Mouse (Mus musculus) hindbrain, embryonic 11.5 days (tissue): ENCODE results near the gene En1. TPM values are rescaled to one million over a fixed set of nuclear protein-coding genes. Genes with fewer than 3 reads are reported as not detected.
A peak's percentile ranks its signal among the peaks of the same experiment; 100 is the strongest.

Experiments used
- ATAC-seq: fragments of 200-750 bp; cut with Nextera tagmentation; 2 replicates; pipeline ENCODE4 v1.8.0; 2017; ENCODE audit warnings: mild to moderate bottlenecking, moderate TSS enrichment, moderate library complexity; ENCODE audit not compliant: low FRiP score
- DNase-seq: peaks from one replicate; pipeline ENCODE4 v3.0.0-alpha.2; 2015; ENCODE audit warnings: low spot score
- H3K27ac ChIP-seq: fragments of 300-500 bp; sonication (generic); 2 replicates; pipeline ENCODE4 v1.5.1; 2014; ENCODE audit warnings: mild to moderate bottlenecking, low read depth, low read length
- H3K27me3 ChIP-seq: fragments of 300-500 bp; sonication (generic); 2 replicates; pipeline ENCODE4 v1.6.1; 2014; ENCODE audit warnings: mild to moderate bottlenecking, low read length, moderate library complexity, mixed read lengths; ENCODE audit not compliant: control insufficient read depth, insufficient read depth
- H3K36me3 ChIP-seq: fragments of 300-500 bp; sonication (generic); 2 replicates; pipeline ENCODE4 v1.6.1; 2014; ENCODE audit warnings: mild to moderate bottlenecking, low read length, moderate library complexity, mixed read lengths; ENCODE audit not compliant: control insufficient read depth, insufficient read depth
- H3K4me1 ChIP-seq: fragments of 300-500 bp; sonication (generic); replicated peaks from 2 replicates; pipeline ENCODE4 v1.6.1; 2014; ENCODE audit warnings: low read length, mixed read lengths; ENCODE audit not compliant: control insufficient read depth, insufficient read depth
- H3K4me2 ChIP-seq: fragments of 300-500 bp; sonication (generic); replicated peaks from 2 replicates; pipeline ENCODE4 v1.6.1; 2014; ENCODE audit warnings: mild to moderate bottlenecking, low read depth, low read length
- H3K4me3 ChIP-seq: fragments of 300-500 bp; sonication (generic); 2 replicates; pipeline ENCODE4 v1.5.1; 2014; ENCODE audit warnings: low read depth, low read length
- H3K9ac ChIP-seq: fragments of 300-500 bp; sonication (generic); 2 replicates; pipeline ENCODE4 v1.6.1; 2014; ENCODE audit warnings: low read depth, low read length
- H3K9me3 ChIP-seq: fragments of 300-500 bp; sonication (generic); 2 replicates; pipeline ENCODE4 v1.6.1; 2016; ENCODE audit warnings: low read length; ENCODE audit not compliant: control insufficient read depth
- WGBS: fragments of 180-500 bp; shearing (Covaris S2); extraction: QIAGEN DNeasy Blood & Tissue Kit; methylation state at CpG from one replicate; pipeline ENCODE4 v1.1.7; 2014; 5-methylcytosine and 5-hydroxymethylcytosine counted together
- polyA plus RNA-seq: library from polyadenylated mRNA; unstranded; fragments of >200 nt; fragmentation: Nextera tagmentation; extraction: Ambion mirVana; gene quantifications from 2 replicates; pipeline ENCODE4 v1.2.1, GENCODE M21; 2014

En1 gene
- polyA plus RNA-seq, 1 experiment from 2014 or later, result 6.9 TPM

DNA sequence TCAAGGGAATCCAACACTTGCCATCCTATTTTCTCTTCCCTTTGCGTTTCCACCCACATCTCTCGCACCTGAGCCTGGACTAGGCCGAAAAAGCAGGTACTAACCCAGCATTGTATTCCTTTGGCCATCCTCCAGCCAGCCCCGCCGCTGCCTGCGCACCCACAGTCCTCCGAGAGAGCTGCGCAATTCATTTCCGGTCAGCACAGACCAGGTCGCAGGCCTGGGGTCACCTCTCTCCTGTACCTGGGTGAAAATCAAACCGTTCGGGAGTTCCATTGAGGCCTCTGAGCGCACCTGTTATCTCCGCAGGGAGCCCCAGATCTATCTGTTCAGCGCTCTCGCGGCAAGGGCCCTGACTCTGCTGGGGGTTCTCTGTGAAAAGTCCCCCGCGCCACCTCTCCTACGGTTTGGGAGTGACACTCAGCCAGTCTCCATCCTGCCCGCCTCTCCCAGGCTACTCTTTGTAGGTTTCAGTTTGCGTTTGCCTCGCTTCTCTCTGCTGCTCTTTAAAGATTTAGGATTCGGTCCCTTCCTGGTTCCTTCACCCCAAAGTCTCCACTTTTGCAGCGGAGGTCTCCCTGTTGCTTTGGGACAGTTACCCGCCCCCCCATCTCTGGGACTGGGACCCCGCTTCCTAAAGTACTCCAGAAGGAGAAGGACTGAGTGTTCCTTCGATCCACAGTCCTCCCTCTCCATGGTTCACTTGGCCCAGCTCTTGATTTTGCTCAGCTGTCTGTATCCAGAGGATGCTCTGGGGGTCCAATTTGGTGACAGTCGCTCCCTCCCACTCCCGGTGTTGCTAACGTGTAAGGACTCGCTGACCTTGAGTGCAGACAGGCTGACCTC is 11.5 kb downstream of the En1 start:
- Histone ChIP-seq H3K4me2 (peak overlapping the region; percentile 17; the same call in 1 of the 2 replicates), H3K9ac (no peak overlapping the region), H3K36me3 (no peaks in the 10 kb centered on the region), H3K27me3 (peaks cover 96% of the 10 kb centered on the region), H3K4me3 (no peak overlapping the region; the same call in 1 of the 2 replicates), H3K27ac (no peak overlapping the region), H3K9me3 (no peaks in the 10 kb centered on the region), H3K4me1 (peaks cover 2% of the 10 kb centered on the region; the same call in 1 of the 2 replicates)
- DNase-seq (peak; percentile 51), ATAC-seq (no peak)
- WGBS, result 2% methylated on average over 32 of the region's 32 CpGs

- Histone ChIP-seq H3K9me3 (no peaks in the 10 kb centered on the region), H3K27ac (no peak overlapping the region), H3K36me3 (no peaks in the 10 kb centered on the region), H3K27me3 (peaks cover 89% of the 10 kb centered on the region), H3K9ac (no peak overlapping the region), H3K4me1 (peaks cover 2% of the 10 kb centered on the region; the same call in 1 of the 2 replicates), H3K4me2 (no peak overlapping the region), H3K4me3 (no peak overlapping the region)
- under 1% methylated on average over 30 of the region's 30 CpGs for WGBS
- peak; percentile 46 for DNase-seq
- ATAC-seq, result no peak; the same call in 1 of the 2 replicates
These were observed 12.3 kb downstream of the En1 start for GRCm38 (mm10) chr1:120614307-120615100.

DNA sequence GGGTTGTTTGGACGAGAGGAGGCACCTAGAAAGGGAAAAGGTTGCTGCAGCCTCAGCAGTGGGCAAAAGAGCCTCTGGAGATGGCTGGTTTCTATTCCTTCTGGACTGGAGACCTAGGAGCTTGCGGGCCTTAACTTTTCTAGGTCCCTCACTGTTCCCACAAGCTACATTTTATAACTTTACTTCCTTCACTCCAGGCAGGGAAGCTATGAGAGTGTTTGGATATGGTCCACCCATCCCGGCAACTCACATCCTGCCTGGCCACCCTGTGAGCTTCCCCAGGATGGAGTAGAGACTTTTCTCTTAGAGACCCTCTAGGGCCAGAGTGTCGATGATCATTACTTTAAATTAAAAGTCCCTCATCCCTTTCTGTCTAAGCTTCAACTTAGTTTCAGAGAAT is 13.3 kb downstream of the En1 start:
- no peak overlapping the region for H3K4me3 ChIP-seq
- H3K4me1 ChIP-seq, result peaks cover 2% of the 10 kb centered on the region; the same call in 1 of the 2 replicates
- DNase-seq (no peak), ATAC-seq (no peak)
- peaks cover 81% of the 10 kb centered on the region for H3K27me3 ChIP-seq
- H3K9me3 ChIP-seq, result no peaks in the 10 kb centered on the region
- H3K36me3 ChIP-seq, result no peaks in the 10 kb centered on the region
- no peak overlapping the region for H3K4me2 ChIP-seq
- H3K9ac ChIP-seq, result no peak overlapping the region
- H3K27ac ChIP-seq, result no peak overlapping the region
- 2% methylated on average over 4 of the region's 4 CpGs for WGBS

DNA sequence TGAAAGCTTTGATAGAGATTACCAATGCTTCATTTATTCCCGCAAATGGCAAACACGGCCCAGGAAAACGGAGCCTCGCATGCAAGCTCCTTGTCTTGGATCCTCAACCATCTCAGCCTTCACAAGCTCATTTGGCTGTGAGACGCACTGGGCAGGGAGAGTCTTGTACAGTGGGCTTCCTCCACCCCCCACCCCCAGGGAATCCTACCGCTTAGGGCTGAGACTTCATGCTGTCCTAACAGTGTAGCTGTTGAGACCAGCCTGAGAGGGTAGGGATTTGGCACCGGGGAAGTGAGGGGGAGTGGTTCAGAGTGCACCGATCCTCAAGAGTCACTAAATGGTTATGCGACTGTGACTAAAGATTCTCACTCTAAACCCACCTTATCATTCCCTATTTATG is 13.7 kb downstream of the En1 start:
- peaks cover 77% of the 10 kb centered on the region for H3K27me3 ChIP-seq
- H3K36me3 ChIP-seq, result no peaks in the 10 kb centered on the region
- no peak overlapping the region for H3K27ac ChIP-seq
- no peak overlapping the region for H3K4me3 ChIP-seq
- peaks cover 2% of the 10 kb centered on the region; the same call in 1 of the 2 replicates for H3K4me1 ChIP-seq
- DNase-seq, result peak; percentile 42
- WGBS, result 1% methylated on average over 9 of the region's 9 CpGs
- no peak overlapping the region for H3K9ac ChIP-seq
- no peak for ATAC-seq
- H3K4me2 ChIP-seq, result no peak overlapping the region
- H3K9me3 ChIP-seq, result no peaks in the 10 kb centered on the region

DNA sequence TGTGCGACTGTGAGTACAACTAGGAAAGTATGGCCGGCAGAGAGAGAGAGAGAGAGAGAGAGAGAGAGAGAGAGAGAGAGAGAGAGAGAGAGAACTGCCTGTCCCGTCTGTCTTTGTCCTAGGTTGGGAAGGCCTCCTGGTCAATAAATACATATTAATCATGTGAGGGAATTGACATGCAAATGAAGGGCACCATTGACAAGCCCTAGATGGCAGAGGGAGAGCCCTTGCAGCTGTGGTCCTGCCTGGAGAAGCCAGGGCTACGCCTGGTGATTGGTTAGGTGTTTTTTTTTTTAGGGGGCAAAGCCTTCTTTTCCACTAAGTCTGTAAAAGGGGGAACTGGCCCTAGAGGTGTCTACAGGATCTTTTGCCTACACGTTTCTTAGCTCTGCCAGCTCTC is 19.2 kb downstream of the En1 start:
- 16% methylated on average over 4 of the region's 5 CpGs for WGBS
- Histone ChIP-seq H3K9me3 (no peaks in the 10 kb centered on the region), H3K9ac (no peak overlapping the region), H3K36me3 (no peaks in the 10 kb centered on the region), H3K27ac (no peak overlapping the region), H3K27me3 (peaks cover 24% of the 10 kb centered on the region), H3K4me2 (no peak overlapping the region), H3K4me1 (no peaks in the 10 kb centered on the region), H3K4me3 (no peak overlapping the region)
- peak; percentile 86 for ATAC-seq
- peak; percentile 36 for DNase-seq

GRCm38 (mm10) chr1:120626930-120627621 is 24.9 kb downstream of the En1 start:
- Histone ChIP-seq H3K27ac (no peak overlapping the region), H3K9me3 (no peaks in the 10 kb centered on the region), H3K4me2 (no peak overlapping the region), H3K36me3 (no peaks in the 10 kb centered on the region), H3K27me3 (no peaks in the 10 kb centered on the region; the same call in 1 of the 2 replicates), H3K9ac (no peak overlapping the region), H3K4me1 (no peaks in the 10 kb centered on the region), H3K4me3 (no peak overlapping the region)
- ATAC-seq (no peak; the same call in 1 of the 2 replicates), DNase-seq (no peak)
- WGBS, result 50% methylated on average over 11 of the region's 11 CpGs

DNA sequence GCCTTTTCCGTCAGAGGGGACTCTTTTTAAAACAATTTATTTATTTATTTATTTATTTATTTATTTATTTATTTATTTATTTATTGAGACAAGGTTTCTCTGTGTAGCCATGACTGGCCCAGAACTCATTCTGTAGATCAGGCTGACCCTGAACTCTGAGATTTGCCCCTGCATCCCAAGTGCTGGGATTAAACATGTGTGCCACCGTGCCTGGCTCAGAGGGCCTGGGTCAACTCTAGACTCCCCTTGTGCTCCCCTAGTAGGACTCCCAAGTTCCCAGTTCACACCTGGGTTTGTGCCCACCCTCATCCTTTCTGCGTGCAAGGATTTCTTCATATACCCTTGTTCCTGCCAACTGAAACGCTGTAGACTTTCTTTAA is 25.4 kb downstream of the En1 start:
- Histone ChIP-seq H3K4me3 (no peak overlapping the region), H3K4me1 (no peaks in the 10 kb centered on the region), H3K36me3 (no peaks in the 10 kb centered on the region), H3K4me2 (no peak overlapping the region), H3K9me3 (no peaks in the 10 kb centered on the region), H3K9ac (no peak overlapping the region), H3K27ac (no peak overlapping the region), H3K27me3 (no peaks in the 10 kb centered on the region; the same call in 1 of the 2 replicates)
- 74% methylated on average over 4 of the region's 4 CpGs for WGBS
- no peak for DNase-seq
- ATAC-seq, result no peak; the same call in 1 of the 2 replicates

DNA sequence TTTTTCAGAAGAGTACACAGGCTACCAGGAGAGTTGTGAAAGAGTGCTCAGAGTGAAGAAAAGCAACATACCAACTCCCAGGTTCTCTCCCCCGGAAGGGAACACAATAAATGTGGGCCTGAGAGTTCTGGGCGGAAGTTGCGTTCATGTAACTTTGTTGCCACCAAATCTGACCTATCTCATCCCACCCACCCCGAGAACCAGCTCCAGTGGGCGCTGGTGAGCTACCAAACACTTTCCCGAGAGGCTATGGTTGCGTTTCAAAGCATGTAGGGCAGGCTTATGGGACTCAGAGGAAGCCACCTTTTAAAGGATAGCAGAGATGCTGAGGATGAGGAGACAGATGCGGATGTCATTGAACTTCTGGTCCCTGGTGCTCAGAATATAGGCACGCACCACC is 26.6 kb downstream of the En1 start:
- H3K36me3 ChIP-seq, result no peaks in the 10 kb centered on the region
- H3K4me1 ChIP-seq, result no peaks in the 10 kb centered on the region
- DNase-seq (no peak), ATAC-seq (no peak)
- WGBS, result 55% methylated on average over 9 of the region's 9 CpGs
- H3K9ac ChIP-seq, result no peak overlapping the region
- no peak overlapping the region for H3K4me3 ChIP-seq
- no peak overlapping the region for H3K27ac ChIP-seq
- no peaks in the 10 kb centered on the region for H3K9me3 ChIP-seq
- H3K4me2 ChIP-seq, result no peak overlapping the region
- no peaks in the 10 kb centered on the region; the same call in 1 of the 2 replicates for H3K27me3 ChIP-seq
